Mouse (Mus musculus) liver, adult 2 months (tissue): ENCODE data around the gene Map2k1.

ENCODE experiments used
- CTCF ChIP-seq: fragments of 200-500 bp; IDR thresholded peaks from 2 replicates; pipeline ENCODE4 v1.5.1; 2011; ENCODE audit warnings: low read depth, low read length, control low read depth
- POLR2A ChIP-seq: fragments of 200-500 bp; IDR thresholded peaks from 2 replicates; pipeline ENCODE4 v1.6.1; 2011; ENCODE audit warnings: low read length, control low read depth; ENCODE audit not compliant: insufficient read depth; ENCODE audit errors: extremely low read depth

DNA sequence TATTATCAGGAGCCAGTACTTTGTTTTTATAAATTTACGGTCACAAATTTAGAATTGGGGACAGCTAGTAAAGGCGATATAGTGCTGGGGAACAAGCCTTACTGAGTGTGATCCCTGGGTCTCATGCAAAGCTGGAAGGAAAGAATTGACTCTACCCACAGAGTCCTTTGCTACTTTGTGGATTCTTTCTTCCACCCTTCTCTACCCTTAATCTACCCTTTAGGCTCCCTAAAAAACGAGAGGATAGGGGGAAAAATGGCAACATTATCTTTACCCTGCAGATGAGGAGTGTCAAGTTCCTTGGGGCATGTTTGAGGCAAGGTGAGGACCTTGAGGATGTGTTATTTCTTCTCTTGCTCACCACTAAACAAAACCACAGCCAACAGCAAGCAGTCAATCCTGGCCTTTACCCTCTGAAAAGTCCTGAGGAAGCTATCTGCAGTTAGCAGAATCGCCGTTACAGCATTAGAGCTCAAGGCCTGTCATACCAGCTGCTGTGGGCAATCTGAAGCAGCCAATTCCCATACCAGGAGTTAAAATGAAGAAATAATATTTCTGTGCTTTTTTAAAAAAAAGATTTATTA is 29.1 kb upstream of the Map2k1 start:
- TF ChIP-seq CTCF (no peak), POLR2A (no peak)
